Mouse (Mus musculus): ENCODE measurements around the gene Ptpru.
A peak's percentile ranks its signal among the peaks of the same experiment; 100 is the strongest.

The Ptpru gene

DNA sequence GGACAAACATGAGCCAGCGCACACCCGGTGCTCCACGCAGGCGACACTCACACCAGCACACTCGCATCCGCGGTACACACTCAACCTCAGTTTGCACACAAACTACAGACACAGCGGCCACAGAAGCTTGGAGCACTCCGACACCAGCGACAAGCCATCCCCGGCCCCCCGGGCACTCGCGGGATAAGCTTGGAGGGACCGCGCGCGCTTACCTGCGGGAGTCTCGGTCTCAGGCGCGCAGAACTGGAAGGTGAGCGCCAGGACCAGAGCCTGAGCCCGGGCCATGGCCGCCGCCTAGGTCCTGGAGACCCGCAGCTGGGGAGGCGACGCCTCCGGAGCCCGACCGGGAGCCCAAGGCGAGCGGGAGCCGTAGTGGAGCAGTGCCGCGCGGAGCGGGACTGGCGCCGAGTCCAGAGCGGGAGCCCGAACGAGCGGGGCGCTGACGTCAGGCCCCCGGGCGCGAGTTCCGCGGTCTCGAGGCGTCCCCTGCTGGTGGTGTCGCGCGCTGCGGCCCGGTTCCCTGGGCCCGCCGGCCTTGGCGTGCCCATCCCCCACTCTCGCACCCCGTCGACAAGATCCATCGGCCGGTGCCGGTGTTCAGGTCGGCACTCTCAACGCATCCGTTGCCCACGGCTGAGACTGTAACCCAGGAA lies at the start of gene Ptpru:
TSS of gene Ptpru (minus strand) at position 417 of the 653 bp plus-strand sequence.
- DNase-seq (ENCODE audit: low read depth, low spot score) = peak; percentile 39

DNA sequence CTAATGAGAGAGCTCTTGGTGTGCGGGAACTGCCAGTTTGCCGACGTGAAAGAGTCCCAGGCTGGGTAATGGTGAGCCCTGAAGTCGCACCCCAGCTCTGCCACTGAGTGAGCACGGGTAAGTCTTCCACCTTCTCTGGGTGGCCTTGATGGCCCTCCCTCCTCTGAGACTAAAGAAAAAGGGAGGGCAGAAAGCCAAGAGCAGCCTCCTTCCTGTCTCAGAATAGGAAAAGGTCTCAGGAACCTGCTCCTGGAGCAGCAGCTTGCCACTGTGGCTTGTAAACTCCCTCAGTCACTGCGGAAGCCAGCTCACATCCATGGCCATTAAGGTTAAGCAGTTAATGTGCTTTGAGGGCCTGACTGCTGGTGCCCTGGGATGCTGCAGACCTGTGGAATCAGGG lies 47.3 kb upstream of the Ptpru start:
- DNase-seq (ENCODE audit: low read depth, low spot score) = no peak

- no peak for DNase-seq (ENCODE audit: low read depth, low spot score)
These were observed 45.5 kb upstream of the Ptpru start for GRCm38 (mm10) chr4:131883571-131883970.

GRCm38 (mm10) chr4:131881306-131881705 lies 43.2 kb upstream of the Ptpru start:
- no peak for DNase-seq (ENCODE audit: low read depth, low spot score)

DNA sequence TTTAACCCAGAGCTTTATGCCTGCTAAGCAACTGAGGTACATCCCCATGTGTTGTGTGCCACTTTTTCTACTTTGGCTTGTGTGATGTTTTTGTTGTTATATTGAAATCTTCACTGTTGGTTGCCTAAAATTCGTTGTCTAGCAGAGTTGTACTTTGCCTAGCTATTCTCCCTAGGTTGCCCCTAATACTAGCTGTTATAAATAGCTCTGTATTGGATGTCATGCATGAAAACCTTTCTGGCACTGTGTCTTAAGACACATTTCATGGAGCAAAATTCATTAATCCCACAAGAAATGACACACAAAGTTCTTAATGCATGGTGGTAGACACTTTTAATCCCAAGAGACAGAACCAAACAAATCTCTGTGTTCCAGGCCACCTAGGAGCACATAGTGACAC lies 41.6 kb upstream of the Ptpru start:
- no peak for DNase-seq (ENCODE audit: low read depth, low spot score)

DNA sequence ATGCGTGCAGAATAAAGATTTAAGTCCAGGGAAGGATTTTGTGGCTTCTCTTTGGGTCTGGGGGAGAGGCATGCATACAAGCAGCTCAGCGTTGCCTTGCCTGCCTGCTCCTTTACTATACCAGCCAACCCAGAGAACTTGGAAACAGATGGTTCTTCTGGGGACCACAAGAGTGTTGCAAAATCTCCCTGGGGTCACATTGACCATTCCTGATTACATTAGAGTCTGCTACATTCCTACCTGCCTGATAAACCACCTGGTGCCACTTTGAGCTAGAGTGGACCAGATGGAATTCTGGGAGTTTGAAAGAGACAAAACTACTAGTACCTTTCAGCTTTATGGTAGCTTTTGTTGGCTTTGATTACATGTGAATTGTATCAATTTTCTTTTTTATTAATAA lies 38.7 kb upstream of the Ptpru start:
- no peak for DNase-seq (ENCODE audit: low read depth, low spot score)

DNA sequence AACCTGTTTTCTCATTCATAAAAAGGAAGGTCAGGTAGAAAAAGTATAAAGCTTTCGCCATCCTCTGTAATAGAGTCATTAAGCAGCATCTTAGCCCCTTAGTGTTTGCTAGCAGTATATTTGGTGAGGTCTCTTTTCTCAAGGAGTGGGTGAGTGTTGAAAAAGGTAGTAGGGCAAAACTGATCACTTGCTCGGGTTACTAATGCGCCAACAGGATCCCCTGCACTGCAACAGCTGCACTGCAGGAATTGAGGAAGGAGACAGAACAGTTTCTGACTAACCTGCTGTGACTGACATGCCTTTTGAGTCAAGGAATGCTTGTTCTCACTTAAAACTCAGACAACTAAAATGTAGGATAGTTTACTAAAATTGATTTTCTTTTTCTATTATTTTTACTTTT lies 37.2 kb upstream of the Ptpru start:
- no peak for DNase-seq (ENCODE audit: low read depth, low spot score)

DNA sequence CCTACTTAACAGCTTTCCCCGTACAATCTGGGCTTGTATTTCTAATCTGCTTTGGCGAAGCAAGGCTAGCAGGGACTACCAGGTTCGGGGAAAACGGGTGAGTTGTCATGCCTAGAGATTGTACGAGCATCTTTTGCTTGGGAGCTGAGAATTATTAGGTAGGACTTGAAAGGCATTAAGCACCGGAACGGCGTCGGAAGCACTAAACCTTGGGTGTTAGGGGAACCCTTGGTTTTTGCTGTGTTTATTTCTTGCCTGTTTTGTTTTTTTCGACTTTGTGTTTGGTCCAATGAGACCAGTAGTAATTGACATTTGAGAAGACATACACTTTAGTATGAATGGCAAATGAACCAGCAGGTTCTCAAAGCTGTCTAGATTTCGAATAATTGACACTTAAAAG lies 36.5 kb upstream of the Ptpru start:
- DNase-seq (ENCODE audit: low read depth, low spot score) = no peak

GRCm38 (mm10) chr4:131874169-131874536 lies 36.1 kb upstream of the Ptpru start:
- DNase-seq (ENCODE audit: low read depth, low spot score) = no peak

GRCm38 (mm10) chr4:131873293-131874168 lies 35.4 kb upstream of the Ptpru start, which contains the start of gene Srsf4:
Gene Srsf4 (plus strand): TSS chr4:131873617.
- peak; percentile 86 for DNase-seq (ENCODE audit: low read depth, low spot score)

DNA sequence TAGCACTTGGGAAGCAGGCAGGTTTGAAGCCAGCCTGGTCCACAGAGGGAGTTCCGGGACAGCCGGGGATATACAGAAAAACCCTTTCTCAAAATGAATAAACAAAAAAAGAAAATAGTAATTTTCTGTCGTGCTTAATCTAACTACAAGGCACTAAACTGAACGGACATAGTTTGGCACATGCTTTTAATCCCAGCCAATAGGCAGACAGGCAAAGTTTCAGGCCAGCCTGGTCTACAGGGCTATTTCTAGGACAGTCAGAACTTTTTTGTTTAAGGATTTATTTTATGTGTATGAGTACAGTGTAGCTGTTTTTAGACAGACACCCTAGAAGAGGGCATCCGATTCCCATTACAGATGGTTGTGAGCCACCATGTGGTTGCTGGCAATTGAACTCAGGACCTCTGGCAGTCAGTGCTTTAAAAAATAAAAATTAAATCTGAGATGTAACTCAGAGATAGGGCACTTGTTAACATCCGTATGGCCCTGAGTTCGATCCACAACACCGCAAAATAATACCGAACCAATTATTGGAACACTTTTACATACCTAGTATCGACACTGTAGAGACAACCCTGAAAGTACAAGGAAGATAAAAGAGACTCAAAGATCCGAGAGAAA lies 34.7 kb upstream of the Ptpru start:
- peak; percentile 37 for DNase-seq (ENCODE audit: low read depth, low spot score)

GRCm38 (mm10) chr4:131861341-131861739 lies 23.3 kb upstream of the Ptpru start:
- no peak for DNase-seq (ENCODE audit: low read depth, low spot score)

DNA sequence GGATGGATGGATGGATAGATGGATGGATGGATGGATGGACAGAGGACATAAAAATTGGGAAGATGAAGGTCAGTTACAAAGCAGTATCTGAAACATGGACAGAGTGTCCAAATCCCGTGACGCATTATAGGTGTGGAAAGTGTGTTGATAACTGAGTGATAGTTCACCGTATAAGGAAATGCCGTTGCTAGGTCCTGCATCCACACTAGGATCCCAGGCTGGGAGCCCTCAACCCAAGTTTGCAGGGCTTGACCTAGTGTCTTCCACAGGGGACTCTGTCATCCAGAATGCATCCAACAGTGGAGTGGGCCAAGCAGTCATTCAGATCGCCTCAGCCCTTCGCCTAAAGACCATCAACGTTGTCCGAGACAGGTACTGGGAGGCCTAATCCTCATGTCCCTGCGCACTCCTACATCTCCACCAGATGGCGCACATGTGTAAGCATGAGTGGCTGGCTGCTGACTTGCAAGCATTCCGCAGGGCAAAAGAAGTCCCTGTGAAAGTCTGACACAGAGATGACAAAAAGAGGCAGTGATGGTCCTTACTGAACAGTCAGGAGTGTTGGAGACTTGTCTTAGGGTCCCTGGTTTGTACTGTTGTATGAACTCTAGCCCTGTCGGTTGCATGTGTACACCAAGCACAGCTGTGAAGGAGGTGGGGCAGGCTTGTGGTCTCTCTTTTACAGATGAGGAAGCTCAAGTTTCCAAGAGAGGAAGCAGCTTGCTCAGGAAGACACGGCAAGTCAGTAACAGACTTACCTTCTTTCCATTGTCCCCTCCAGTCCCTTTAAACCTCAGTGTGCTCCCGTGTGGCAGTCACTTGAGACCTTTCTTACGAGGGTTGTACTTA lies 22.6 kb upstream of the Ptpru start:
- peak; percentile 82 for DNase-seq (ENCODE audit: low read depth, low spot score)

DNA sequence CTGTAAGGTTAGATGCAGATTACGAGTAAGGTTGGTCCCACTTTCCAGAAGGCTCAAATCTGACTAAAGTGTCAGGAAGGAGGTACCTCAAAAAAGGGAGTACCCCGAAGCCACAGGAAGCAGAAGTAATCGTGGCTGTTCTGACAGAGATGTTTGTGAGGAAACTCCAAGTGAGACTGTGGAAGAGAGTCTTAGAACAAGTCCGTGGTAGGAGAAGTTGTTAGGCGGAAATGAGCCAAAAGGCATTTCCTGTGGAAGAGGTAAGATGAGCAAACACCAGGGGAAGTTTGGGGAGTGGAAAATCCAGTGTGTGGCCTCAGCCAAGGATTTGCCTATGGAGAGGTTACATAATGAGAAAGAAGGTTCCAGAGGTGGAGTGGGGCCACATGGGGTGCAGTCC lies 16.9 kb upstream of the Ptpru start:
- DNase-seq (ENCODE audit: low read depth, low spot score) = no peak

GRCm38 (mm10) chr4:131849986-131850638 lies 12.0 kb upstream of the Ptpru start:
- DNase-seq (ENCODE audit: low read depth, low spot score) = no peak

- no peak for DNase-seq (ENCODE audit: low read depth, low spot score)
These were observed 10.0 kb upstream of the Ptpru start for GRCm38 (mm10) chr4:131848082-131848481.

GRCm38 (mm10) chr4:131845991-131846778 lies 8.1 kb upstream of the Ptpru start:
- no peak for DNase-seq (ENCODE audit: low read depth, low spot score)

GRCm38 (mm10) chr4:131843290-131843743 lies 5.2 kb upstream of the Ptpru start, which contains the start of gene Mecr:
Gene Mecr (plus strand): TSS chr4:131843470.
- DNase-seq (ENCODE audit: low read depth, low spot score) = peak; percentile 89

- no peak for DNase-seq (ENCODE audit: low read depth, low spot score)
These were observed 1.1 kb downstream of the Ptpru start for GRCm38 (mm10) chr4:131836891-131837491.

All from 3T3-L1 (cell line).